Mouse (Mus musculus): ENCODE measurements around the gene Lrrc45.

- TF ChIP-seq CTCF (IDR thresholded peaks at IDR 0.05; ENCODE audit: extremely low read depth, insufficient read depth, insufficient read length, insufficient replicate concordance) (no peak), POLR2A (IDR thresholded peaks at IDR 0.05; ENCODE audit: low read depth, low read length) (no peak)
Observed at GRCm38 (mm10) chr11:120707969-120708368, 5.8 kb upstream of the Lrrc45 start.

All from spleen, adult 2 months (tissue).